Mouse (Mus musculus): ENCODE measurements around the gene Tmed4.
"Not testable (repeated sequence)": the region's sequence is repeated elsewhere in the genome, so short reads cannot be mapped to it uniquely, and the experiment has no call there.

Tmed4 gene

DNA sequence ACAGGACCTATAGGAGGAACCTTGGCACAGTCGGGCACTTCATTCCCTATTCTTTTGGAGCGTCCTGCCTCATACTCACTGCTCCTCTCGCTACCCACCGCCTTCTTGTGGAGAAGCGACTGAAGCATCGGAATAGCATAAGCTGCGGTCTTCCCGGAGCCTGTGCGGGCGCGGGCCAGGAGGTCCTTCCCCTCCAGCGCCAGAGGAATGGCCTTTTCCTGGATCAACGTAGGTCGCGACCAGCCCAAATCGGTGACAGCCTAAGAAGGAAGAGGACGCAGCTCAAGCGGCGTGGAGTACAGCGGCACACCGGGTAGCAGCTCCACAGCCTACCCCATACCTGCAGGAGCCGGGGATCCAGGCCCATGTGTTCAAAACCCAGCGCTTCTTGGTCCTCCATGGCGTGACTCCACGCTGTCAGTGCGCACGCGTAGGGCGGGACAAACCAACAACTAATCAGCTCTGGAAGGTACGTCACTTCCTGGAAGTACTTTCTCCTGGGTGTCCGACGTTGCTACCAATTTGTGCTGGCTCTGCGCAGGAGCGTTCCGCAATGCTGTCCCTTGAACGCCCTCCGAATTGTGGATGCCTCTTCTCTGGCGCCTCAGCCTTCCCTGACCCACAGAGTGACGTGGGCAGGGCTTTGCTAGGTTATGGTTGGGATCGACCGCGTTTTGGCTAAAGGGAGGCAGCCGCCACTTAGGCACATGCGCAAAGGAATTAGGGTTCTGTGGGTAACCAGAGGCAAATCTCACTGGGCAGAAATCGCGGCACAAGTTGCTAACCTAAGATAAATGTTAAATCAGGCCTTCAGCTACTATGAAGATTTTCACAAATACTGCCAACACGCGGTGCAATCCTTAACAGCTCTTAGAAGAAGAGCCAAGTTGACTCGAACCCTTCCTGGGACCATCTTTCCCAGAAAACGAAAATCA, 7.1 kb downstream of the Tmed4 start, which contains the start of gene Ddx56:
Gene Ddx56, minus strand, starts transcription at position 453 of the 935 bp plus-strand sequence.
- peak; percentile 93 for DNase-seq

DNA sequence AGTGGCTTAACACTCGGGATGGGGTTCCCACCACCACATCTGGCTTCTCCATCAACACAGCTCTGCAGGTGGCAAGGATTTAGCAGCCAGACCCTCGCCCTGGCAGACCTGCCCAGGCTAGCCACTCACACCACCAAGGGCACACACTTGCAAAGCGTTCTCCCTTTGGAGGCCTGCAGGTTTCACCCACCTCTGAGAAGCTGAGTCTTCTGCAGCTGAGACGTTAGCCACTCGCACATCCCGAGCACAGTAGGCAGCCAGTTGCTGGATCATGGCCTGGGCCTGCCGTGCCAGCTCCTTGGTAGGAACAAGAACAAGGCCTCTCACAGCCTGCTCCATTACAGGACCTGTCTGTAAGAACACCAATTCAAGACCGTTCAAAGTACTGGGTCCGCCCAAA, 8.0 kb downstream of the Tmed4 start:
- DNase-seq: no peak

DNA sequence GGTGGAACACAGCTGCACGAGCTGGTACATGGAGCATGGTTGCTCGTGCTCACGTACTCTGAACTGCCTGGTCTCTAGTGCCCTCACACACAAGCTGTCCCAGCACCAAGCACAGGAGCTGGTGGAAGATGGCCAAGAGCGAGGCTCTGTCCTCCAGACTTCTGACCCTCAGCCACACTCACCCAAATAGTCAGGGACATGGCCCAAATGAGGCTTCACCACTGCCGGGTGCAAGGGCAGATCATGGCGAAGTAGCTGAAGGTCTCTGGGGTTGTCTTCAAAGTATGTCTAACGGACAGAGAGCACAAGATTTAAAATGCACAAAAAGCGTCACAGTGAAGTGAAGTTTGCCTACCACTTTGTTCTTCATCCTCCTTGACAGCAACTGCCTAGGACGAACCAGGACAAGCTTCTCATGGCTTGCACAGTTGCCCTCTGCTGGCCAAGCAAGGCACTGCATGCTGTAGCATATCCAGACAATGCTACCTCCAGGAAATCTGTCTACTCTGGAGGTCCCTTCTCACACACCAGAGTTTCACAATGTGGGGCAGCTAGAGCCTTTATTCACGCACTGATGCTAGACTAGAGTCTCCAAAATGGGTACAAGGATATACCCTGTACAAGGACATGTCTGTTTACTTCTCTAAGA, 13.1 kb downstream of the Tmed4 start:
- DNase-seq: peak; percentile 39 to 76

DNA sequence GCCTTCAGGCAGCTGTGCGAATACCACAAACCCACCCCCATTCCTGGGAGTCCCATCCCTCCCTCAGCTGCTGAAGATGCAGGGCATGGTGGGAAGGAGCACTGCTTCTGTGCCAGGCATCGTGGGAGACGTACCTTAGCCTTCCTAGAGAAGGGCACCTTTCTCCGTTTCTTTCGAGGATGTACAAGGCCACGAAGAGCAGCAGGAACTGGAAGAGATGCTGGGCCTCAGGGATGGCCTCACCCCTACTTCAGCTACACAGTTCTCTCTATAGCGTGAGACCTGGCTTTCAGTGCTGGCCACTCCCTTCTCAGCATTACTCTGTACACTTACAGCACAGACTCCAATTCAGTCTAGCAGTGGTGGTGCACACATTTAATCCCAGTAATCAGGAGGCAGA, 15.3 kb downstream of the Tmed4 start:
- no peak for DNase-seq

DNA sequence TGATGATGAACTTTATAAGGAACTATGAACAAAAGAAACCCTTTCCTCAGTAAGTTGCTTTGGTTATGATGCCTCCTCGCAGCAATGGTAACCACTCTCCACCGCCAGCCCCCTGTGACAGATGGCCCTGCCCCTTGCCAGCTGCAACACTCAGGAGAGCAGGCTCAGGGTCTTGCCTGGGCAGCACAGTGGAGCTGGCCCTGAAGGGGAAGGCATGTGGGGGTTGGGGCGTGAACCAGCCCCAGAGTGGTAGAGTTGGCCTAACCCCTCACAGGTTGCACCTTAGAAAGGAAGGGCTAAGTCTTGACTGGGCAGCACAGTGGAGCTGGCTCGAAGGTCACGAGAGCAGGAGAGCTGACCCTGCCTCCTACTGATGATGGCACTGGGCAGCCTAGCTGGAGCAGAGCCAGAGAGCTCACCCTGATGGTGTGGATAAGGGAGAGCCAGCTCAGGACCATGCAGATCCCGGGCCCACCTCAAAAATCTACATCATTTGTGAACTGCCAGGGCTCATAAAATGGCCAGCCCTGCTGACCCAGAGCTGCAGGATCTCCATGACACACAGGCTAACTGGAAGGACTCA, 18.1 kb downstream of the Tmed4 start:
- peak in 1 of 2 experiments; percentile 41 for DNase-seq

DNA sequence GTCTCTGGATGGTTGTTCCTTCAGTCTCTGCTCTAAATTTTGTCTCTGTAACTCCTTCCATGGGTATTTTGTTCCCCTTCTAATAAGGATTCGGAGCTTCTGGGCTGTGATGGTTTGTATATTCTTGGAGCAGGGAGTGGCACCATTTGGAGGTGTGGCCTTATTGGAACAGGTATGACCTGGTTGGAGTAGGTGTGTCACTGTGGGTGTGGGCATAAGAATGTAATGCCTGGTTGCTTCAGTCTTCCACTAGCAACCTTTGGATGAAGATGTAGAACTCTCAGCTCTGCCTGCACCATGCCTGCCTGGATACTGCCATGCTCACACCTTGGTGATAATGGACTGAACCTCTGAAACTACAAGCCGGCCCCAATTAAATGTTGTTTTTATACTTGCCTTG, 20.1 kb downstream of the Tmed4 start:
- DNase-seq: not testable (repeated sequence)

DNA sequence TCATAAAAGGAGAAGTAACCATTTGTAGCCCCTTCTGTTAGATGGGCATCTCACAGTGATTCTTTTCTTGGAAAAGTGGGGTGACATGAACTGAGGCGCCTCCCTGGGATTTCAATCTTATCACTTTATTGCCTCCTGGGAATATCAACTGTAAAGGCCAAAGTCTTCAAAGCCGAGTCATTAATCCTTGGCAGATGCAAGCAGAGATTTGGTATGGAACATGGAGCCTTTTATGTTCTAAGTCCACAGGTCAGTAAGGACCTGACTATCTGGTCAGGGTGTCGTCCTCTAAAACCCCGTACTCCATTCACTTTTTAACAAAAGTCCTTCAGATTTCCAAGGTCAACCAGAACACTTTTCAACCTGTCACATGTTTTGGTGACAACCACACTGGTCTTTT, 21.8 kb downstream of the Tmed4 start:
- DNase-seq: no peak

DNA sequence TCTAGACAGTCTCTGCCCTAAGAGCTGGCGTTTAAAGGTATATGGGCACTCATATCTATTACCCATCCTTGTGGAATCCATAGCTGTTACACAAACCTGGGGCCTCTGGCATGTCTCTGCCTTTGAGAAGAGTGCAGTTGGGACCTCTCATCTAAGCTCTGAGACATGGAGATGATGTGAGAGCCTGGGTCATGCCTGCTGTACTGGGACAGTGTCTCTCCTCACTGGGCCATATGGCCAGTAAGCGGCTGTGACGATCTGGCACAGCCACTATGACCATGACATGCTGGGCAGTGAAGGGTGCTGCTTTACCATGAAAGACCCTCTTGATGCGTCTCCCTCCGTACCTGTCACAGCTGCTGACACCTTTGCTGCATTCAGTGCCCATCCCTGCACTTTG, 22.4 kb downstream of the Tmed4 start:
- no peak for DNase-seq

DNA sequence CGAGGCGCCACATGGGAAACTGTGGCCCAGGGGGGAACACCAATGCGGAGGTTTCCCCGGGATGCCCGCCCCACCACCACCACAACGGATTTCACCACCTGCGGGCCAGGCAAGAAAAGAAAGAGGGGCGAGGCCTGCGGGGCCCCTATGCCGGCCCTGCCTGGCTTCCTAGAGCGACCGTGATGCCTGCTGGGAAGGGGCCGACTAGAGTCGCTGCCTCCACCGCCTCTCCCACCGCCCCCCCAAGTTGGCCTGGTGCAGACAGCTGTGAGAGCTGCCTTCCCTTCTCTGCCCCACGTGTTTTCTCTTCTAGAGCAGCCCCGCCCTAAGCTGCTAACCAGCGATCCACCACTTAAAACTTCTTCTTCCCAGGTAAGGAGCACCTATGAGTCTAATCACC, 30.0 kb downstream of the Tmed4 start:
- no peak for DNase-seq

DNA sequence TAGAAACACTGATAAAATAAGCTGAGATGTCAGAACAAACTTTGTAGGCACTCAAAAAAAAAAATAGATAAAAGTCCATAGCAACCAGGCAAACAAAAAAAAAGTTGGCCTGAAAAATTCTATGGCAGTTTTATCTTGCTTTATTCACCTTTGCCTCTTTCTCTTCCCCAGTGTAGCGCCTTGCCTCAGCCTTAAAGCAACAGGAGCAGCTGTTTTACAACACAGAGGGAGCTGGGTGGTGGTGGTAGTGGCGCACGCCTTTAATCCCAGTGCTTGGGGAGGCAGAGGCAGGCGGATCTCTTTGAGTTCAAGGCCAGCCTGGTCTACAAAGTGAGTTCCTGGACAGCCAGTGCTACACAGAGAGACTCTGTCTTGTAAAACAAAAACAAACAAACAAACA, 41.6 kb downstream of the Tmed4 start:
- DNase-seq: no peak

DNA sequence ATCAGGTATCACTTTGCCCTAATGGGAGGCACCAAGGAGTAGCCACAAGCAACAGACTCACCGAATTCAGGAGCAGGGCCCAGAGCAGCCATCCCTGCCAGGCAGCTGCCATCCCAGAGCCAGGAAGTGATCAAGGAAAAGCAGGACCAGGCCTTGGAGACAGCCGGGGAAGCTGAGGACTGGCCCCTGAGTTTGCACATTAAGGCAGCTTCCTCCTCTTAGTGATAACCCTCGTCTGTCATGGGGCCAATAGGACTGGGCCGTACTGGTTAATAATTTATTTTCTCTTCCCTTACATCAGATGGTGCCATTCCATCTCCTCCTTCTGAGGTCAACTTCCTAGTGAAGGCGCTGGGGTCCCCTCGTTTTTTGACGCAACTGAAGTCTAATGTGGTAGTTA, 44.7 kb downstream of the Tmed4 start, which contains the start of gene Npc1l1:
Gene Npc1l1, minus strand, starts transcription at position 132 of the 400 bp plus-strand sequence.
- DNase-seq: no peak

DNA sequence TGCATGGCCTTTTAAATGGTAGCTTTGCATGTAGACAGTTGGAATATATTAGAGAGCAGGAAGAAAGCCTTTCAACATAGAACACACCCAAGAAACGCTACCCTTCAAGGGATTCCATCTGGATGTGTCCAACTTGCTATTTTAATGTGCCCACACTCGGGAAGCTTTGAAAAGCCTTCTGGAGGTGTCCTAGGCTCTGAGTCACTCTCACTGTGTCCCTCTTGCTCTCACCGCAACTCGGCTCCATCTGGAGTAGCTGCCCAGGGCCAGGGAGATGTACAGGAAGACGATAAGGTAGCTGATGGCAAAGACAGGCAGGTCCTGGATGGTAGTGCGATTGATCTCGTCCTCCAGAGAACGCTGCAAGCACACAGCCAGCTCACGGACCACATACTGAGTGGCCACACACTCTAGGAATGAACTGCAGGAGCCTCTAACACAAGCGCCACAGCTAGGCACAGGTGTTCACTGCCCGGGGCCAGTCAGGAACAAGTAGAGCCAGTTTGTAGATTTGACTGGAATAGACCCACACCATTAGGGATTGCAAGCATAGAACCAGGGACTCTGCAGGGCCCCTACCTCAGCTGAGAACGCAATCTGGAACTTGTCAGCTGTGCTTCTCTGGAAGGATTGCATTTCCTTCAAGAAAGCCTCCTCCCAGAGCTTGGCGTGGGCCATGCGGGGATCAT, 50.0 kb downstream of the Tmed4 start:
- peak; percentile 7 for DNase-seq

DNA sequence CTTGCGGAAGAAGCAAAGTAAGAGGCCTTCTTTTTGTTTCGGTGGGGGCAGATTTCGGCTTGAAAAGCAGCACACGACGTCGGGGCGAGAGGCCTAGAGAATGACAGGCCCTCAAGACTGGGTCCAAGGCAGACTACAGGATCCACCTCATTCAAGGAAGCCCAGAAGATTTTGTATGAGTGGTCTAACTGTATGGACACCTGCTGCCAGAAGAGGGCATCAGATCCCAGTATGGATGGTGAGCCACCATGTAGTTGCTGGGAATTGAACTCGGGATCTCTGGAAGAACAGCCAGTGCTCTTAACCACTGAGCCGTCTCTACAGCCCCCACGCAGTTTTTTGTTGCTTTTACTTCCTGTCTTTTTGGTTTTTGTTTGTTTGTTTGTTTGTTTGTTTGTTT, 52.5 kb downstream of the Tmed4 start:
- DNase-seq: no peak

Data from kidney, adult 8-10 months (tissue).